Mouse (Mus musculus): ENCODE results near the gene Teddm3. TPM values are rescaled to one million over a fixed set of nuclear protein-coding genes. Genes with fewer than 3 reads are reported as not detected.
"Not testable (repeated sequence)": the region's sequence is repeated elsewhere in the genome, so short reads cannot be mapped to it uniquely, and the experiment has no call there.

Gene Teddm3
- total RNA-seq, 2 experiments from 2014 or later, result not detected

GRCm38 (mm10) chr16:21148451-21148850 lies 5.3 kb downstream of the Teddm3 start:
- not testable (repeated sequence) for DNase-seq

- no peak for DNase-seq
Measured at GRCm38 (mm10) chr16:21136312-21137083, 17.3 kb downstream of the Teddm3 start.

GRCm38 (mm10) chr16:21127666-21128065 lies 26.1 kb downstream of the Teddm3 start:
- not testable (repeated sequence) for DNase-seq

- not testable (repeated sequence) for DNase-seq
Measured at GRCm38 (mm10) chr16:21122776-21123175, 31.0 kb downstream of the Teddm3 start.

- no peak for DNase-seq
Measured at GRCm38 (mm10) chr16:21116078-21116477, 37.7 kb downstream of the Teddm3 start.

- no peak for DNase-seq
Measured at GRCm38 (mm10) chr16:21109473-21109872, 44.3 kb downstream of the Teddm3 start.

Other genes with a start within 250 kb of the Teddm3 start
- gene Ephb3, start 50.8 kb upstream of the Teddm3 start, total RNA-seq (2021), result 10 to 100 TPM; 14.3 to 14.8 TPM

Data from heart, postnatal 4 days (tissue).